8 mouse cellular contexts compared by ENCODE assay signal in genomic region chr3:60516054-60516674, GRCm38 (mm10). TPM values are rescaled to one million over a fixed set of nuclear protein-coding genes. Genes with fewer than 3 reads are reported as not detected.
DNase-seq lines count a peak whose midpoint lies in the region; ATAC-seq and TF ChIP-seq lines count a peak whose summit lies in the region.

No protein-coding gene starts in this region.

- H3K27ac ChIP-seq in gastrocnemius, adult 2 months, result peak overlapping the region; percentile 99
- H3K27ac ChIP-seq in lung, embryonic 15.5 days, result peak overlapping the region; percentile 41; the same call in 1 of the 2 replicates

- intact Hi-C loops in gastrocnemius, adult 2 months (cut with DNase I), result no loop called here

- H3K4me3 ChIP-seq in gastrocnemius, adult 2 months, result peak overlapping the region; percentile 54
- H3K4me3 ChIP-seq in lung, embryonic 15.5 days, result no peak overlapping the region

- TF ChIP-seq CTCF in gastrocnemius, adult 2 months (IDR thresholded peaks at IDR 0.05), result peak; percentile 49

- 28% methylated on average over 12 of the region's 12 CpGs for WGBS in lung, embryonic 15.5 days

- H3K27me3 ChIP-seq in lung, embryonic 15.5 days, result no peaks in the 10 kb centered on the region

- no peaks in the 10 kb centered on the region for H3K9me3 ChIP-seq in lung, embryonic 15.5 days

- peaks cover 46% of the 10 kb centered on the region for H3K4me1 ChIP-seq in lung, embryonic 15.5 days

- peak; percentile 47 to 54 for DNase-seq in right cerebral cortex, postnatal 10 days (ENCODE audit: low spot score in 2 of 2)
- no peak for DNase-seq in right cerebral cortex, postnatal 4 days
- peak; percentile 76 for DNase-seq in adrenal gland, postnatal 25 days
- peak; percentile 80 for DNase-seq in gastrocnemius, adult 2 months
- peak; percentile 70 for DNase-seq in kidney, adult 11 months
- peak; percentile 55 to 82 for DNase-seq in spleen, postnatal 10 days (ENCODE audit: low spot score in 2 of 2)
- no peak for DNase-seq in urinary bladder, adult 18-20 months (ENCODE audit: low spot score in 2 of 2)

- 0 out of 2 replicates have a peak overlapping the region, but pooled peaks have one; percentile 13 for H3K4me2 ChIP-seq in lung, embryonic 15.5 days

- H3K9ac ChIP-seq in lung, embryonic 15.5 days, result no peak overlapping the region

- no peaks in the 10 kb centered on the region for H3K36me3 ChIP-seq in lung, embryonic 15.5 days

- no peak; the same call in 1 of the 2 replicates for ATAC-seq in lung, embryonic 15.5 days (ENCODE audit: borderline replicate concordance, extremely low read depth, low FRiP score, low TSS enrichment)

RNA-seq across cellular contexts. Expression of gene Mbnl1, which starts 43.5 kb away (rescaled TPM):
- 556 and 573 TPM in 2 replicates for total RNA-seq in adrenal gland, postnatal 25 days (2021)
- 100 to 1,000 TPM; 495 to 592 TPM for total RNA-seq in gastrocnemius, adult 2 months (2021)
- 168 and 169 TPM in 2 replicates for polyA plus RNA-seq in lung, embryonic 15.5 days (2015; fragmentation: Nextera tagmentation; extraction: Ambion mirVana)

Comparison
In these comparisons a context has a peak if more than half of its experiments do, and no peak if none do; other contexts are left out.
1. DNase-seq: peak in right cerebral cortex, postnatal 10 days (2 of 2), adrenal gland, postnatal 25 days (single experiment), gastrocnemius, adult 2 months (single experiment), kidney, adult 11 months (single experiment) and spleen, postnatal 10 days (2 of 2); none in right cerebral cortex, postnatal 4 days (single experiment) and urinary bladder, adult 18-20 months (0 of 2).